Mouse (Mus musculus): ENCODE data around the gene Cd200r1.

- TF ChIP-seq CTCF (IDR thresholded peaks at IDR 0.05; ENCODE audit: borderline replicate concordance, insufficient read depth, low read depth, low read length), result peak; percentile 27; the same call in 1 of the 2 replicates
- no peak for TF ChIP-seq POLR2A (IDR thresholded peaks at IDR 0.05; ENCODE audit: borderline replicate concordance, insufficient read depth, low read length)
Observed at GRCm38 (mm10) chr16:44720518-44720917, 45.0 kb upstream of the Cd200r1 start.
